Mouse (Mus musculus) adrenal gland, postnatal 36 days (tissue): Measurements from ENCODE around the gene Nfam1. TPM values are rescaled to one million over a fixed set of nuclear protein-coding genes. Genes with fewer than 3 reads are reported as not detected.
"Not testable (repeated sequence)": the region's sequence is repeated elsewhere in the genome, so short reads cannot be mapped to it uniquely, and the experiment has no call there.

Experiments
- DNase-seq, 2 experiments: peaks; one replicate each; pipeline ENCODE4 v3.0.0; 2021; ENCODE audit warnings: mixed read lengths in 1 of 2
- long read RNA-seq, 2 experiments: library from polyadenylated mRNA; stranded (forward); transcript quantifications; one replicate each; pipeline ENCODE4 v2.0.0; 2021; ENCODE audit warnings: borderline sequencing depth in 2 of 2
- total RNA-seq, 2 experiments: library from RNA; stranded (reverse); gene quantifications; 2 replicates each; pipeline ENCODE4 v1.2.3; 2021

The Nfam1 gene
- total RNA-seq, result 1 to 10 TPM; 2.2 to 3.3 TPM
- long read RNA-seq, experiment 1, result 0 reads
- long read RNA-seq, experiment 2, full-length matches to known transcripts, result 3 of 3 reads
- long read RNA-seq, experiment 2, partial matches to known transcripts, result 0 of 3 reads
- long read RNA-seq, experiment 2, other reads (novel, unspliced or antisense), result 0 of 3 reads

DNA sequence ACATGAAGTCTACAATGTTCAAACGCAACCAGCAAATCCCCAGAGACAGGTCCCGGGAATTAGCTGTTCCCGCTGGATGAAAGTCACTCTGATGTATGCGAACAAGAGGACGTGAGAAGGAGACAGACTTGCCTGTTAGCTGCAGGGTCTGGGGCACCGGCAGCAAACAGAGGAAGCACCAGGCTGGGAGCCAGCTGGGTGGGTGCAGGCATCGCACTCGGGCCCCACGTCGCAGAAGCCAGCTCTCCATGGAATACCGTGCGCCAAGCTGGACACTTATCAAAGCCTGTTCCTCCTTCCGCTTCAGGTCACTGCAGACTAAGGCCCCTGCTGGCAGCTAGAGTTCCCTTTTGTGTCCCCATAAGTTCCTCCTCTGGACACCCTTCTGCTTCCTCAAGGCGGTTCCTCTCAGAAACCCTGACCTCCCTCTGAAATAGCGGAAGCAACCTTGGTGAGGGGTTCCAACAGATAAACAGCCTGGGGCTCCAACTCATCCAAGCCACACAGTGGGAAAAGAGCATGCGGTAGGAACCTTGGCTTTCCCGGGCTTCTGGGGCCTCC is at the start of gene Nfam1:
Gene Nfam1, minus strand, starts transcription at position 326 of the 561 bp plus-strand sequence.
- peak; percentile 27 to 34 for DNase-seq

DNA sequence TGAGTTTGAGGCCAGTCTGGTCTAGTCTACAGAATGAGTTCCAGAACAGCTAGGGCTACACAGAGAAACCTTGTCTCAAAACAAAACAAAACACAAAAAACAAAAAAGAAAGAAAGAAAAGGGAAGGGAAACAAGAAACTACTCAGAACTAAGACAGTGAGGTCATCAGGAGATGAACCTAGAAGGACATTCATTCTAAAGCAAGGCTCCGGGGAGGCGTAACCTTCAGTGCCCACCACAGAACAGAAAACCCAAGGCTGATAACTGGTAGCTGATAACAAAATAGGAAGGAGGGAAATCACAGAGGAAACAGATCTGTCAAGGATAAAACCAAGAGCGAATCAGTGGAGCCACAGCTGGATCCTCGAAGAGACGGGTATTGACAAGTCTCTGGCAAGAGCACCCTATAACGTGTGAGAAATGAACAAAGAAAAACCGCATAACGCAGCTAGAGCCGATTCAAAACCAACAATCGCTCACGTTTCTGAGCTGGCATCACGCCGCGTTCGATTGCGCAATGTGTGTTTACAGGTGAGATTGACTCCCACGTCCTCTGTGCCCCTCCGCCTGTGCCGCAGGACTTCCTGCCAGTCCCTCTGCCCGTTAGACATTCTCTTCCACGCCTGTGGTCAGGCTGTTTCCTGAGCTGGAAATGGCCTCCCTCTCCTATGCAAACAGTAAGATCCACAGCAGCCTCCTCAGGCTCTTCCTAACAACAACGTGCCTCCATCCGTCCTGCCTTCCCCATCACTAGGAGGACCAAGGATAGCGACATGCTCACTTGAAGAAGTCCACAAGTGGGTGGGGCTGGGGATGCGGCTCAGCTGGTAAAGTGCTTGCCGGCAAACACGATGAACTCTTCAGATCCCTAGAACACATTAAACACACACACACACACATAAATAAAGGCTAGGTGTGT is 42.8 kb upstream of the Nfam1 start:
- DNase-seq, result no peak

DNA sequence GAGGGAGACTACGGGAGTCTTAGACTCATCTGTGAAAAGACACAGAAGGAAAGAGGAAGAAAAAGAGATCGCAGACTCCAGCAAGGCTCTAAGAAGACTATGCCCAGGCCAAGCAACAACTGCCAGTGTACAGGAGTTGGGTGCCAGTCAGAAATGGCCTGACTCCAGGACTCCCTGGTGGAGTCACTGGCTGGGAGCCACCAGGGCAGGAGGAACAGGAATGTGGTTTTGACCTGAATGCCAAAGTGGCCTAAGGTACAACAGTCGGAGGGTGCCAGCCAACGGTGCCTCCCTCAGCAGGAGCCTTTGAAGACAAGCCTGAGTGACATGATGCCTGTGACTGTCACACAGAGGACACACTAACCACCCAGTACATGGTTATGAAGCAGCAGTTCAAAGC is 41.1 kb upstream of the Nfam1 start:
- peak in 1 of 2 experiments; percentile 48 for DNase-seq

- no peak for DNase-seq
Measured at GRCm38 (mm10) chr15:83071752-83072151, 38.6 kb upstream of the Nfam1 start.

DNA sequence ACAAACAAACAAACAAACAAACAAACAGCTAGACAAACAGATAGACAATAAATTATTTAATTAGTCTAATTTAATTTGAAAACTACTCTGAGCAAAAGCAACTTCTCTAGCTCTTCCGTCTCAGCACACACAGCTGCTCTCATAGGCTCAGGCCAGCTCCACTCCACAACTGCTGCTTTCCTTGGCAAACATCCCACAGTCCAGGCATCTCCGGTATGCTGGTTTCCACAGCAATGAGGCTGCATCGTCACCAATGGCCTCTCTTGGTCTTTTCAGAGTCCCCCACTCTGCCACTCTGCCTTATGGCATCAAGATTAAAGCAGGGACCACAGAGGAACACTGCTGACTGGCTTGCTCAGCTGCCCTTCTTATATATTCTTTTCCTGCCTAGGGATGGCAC is 37.8 kb upstream of the Nfam1 start:
- no peak for DNase-seq

- no peak for DNase-seq
Measured at GRCm38 (mm10) chr15:83068270-83068669, 35.2 kb upstream of the Nfam1 start.

- peak; percentile 84 to 88 for DNase-seq
Measured at GRCm38 (mm10) chr15:83065543-83065942, 32.4 kb upstream of the Nfam1 start.

DNA sequence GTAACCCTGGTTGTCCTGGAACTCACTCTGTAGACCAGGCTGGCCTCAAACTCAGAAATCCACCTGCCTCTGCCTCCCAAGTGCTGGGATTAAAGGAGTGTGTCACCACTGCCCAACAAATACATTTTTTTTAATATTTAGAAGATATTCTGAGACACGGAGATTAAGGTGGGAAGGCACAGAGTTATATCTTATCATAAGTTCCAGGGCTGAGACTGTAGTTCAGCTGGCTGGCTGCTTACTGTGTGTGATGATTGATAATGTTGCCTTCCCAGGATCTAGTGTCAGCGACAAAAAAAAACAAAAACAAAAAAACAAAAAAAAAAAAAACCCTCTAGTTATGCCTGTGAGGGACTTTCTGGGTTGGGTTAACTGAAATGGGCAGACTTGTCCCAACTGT is 29.5 kb upstream of the Nfam1 start:
- not testable (repeated sequence) for DNase-seq

DNA sequence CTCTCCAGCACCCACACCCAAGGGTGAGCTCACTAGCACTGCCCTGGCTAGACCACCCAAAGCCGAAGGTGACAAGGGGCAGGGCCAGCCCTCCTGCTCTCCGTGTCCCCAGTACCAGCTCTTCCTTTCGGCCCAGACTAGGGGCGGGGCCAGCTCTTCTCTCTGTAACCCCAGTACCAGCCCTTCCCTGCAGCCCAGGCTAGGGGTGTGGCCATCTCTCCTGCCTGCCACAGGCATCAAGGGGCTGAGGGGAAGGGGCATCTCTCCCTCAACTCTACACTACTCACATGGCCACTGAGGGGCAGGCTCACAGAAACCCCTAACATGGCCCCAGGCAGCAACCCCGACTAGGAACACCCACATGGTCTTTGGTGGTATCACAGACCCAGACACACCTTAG is 28.6 kb upstream of the Nfam1 start:
- no peak for DNase-seq

DNA sequence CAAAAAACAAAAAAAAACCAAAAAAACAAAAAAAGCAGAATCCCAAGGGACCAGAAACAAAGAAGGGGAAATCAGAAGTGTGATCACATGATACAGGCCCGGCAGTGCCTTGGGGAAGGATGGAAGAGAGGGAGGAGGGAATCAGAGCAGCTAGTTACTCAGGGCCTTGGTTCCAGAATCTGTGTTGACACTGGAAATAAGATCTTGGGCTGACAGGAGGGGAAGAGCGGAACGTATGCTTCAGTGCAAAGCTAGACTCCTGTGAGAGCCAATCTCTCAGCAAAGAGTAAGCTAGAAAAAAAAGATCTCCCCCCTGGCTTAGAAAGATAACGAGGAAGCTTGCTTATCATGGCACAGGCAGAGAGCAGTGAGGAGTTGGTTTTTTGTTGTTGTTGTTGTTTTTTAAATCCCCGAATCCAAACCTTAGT is 26.1 kb upstream of the Nfam1 start:
- DNase-seq, result no peak

DNA sequence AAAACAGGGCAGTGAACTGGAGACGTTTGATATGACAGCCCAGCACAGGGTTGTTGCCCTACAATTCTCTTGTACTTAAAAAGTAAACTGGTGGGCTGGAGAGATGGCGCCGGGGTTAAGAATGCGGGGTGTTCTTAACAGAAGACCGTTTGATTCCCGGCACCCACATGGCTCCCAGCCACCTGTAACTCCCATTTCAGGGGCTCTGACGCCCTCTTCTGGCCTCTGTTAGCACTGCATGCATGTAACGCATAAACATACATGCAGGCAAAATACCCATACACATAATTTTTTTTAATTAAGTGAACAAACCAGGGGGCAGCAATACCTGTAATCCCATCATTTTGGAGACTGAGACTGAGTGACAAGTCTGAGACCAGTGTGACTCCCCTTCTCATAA is 24.4 kb upstream of the Nfam1 start:
- DNase-seq, result no peak

DNA sequence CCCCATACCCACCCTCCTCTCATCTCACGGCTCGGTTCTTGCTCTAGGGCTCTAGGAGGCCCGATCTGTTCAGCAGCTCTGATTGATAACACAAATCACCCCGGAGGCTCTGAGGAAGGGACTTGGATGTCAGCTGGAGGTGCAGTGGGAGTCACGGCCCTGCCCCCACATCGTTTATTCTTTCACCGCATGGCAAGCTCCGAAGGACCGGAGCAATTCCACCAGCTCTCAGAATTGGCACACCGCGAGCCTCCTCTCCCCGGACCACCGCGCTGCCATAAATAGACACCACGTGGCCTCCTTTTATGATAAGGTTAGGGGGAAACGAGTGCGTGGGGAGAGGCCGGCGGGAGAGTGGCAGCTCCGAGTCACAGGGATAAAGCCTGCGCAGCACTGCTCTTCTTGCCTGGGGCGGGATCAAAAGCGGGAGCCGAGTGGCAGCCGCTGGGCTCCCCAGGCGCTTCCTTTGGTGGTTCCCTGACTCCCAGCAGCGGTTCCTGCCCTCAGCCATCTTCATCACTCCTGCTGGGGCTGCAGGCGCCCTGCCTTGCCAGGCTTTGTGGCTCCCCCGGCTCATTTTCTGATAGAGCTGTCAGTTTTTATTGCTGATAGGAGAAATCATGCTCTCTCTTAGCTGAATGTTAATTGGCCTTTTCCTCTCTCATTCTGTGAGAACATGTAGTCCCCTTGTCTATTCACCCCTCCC is 23.4 kb upstream of the Nfam1 start:
- peak; percentile 49 to 56 for DNase-seq

DNA sequence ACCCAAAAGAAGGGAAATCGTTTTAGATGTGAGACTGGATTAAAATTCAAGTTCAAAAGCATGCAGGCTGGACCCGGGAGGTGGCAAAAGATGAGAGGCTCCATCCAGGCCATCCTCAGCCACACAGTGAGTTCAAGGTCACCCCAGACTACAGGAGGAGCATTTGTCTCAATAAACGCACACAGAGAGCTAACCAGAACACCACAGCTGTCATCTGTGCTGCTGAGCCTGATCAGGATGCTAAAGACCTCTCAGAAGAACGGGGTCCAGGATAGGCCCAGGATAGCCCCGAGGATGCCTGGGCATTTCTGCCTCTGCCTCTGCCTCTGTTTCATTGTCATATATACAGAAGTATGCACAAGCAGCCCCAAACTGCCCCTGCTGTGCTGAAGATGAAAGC is 22.5 kb upstream of the Nfam1 start:
- no peak for DNase-seq

GRCm38 (mm10) chr15:83053261-83053660 is 20.2 kb upstream of the Nfam1 start:
- no peak for DNase-seq

DNA sequence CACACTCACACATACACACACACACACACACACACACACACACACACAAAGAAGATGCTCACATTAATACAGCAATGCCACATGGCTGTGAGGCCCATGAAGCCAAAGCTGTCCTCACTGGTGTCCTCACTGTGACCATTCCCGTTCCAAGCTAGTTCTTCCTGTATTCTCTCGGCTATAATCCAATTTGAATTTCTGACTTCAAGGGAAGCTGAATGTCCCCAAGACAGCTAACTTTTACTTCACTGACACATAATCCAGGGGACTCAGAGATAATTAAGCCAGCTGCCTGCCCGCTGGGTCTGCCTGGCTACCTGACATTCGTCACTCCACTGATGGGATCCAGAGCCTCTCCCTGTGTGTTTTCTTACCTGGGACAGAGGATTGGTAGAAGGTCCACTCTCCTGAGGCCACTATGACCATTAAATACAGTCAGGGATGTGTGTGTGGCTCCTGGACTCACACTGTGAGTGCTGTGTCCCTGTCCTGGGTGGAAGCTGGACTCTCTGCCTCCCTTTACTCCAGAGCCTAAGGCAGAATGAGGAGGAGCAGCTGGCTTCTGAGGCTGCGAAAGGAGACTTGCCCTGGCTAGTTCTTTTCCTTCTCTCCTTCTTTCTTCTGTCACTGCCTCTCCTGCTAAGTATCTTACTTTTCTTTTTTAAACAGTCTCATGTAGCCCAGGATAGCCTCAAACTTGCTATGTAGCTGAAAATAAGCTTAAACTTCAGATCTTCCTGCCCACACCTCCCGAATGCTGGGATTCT is 19.4 kb upstream of the Nfam1 start:
- no peak for DNase-seq

- no peak for DNase-seq
Measured at GRCm38 (mm10) chr15:83046730-83047129, 13.6 kb upstream of the Nfam1 start.

GRCm38 (mm10) chr15:83046308-83046707 is 13.2 kb upstream of the Nfam1 start:
- no peak for DNase-seq

DNA sequence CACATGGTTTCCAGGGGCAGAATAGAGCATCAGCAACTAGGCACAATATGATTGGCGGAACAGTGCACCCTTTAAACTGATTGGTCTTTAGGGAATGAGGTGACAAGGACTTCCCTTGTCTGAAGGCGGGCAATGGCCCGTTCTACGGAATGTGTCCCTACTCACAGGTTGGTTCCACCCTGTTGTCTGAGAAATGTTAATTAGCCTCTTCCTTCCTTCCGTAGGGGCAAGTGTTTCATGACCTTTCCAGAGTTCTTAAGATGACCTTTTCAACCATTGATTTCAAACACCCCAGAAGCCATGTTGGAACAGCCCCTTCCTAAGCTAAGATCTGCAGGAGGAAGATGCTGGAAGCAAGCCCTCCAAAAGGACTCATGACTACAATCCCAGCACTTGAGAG is 12.5 kb upstream of the Nfam1 start:
- not testable (repeated sequence) for DNase-seq

GRCm38 (mm10) chr15:83043362-83043708 is 10.2 kb upstream of the Nfam1 start:
- DNase-seq, result no peak

- DNase-seq, result no peak
Measured at GRCm38 (mm10) chr15:83042655-83043361, 9.7 kb upstream of the Nfam1 start.

- peak in 1 of 2 experiments; percentile 19 for DNase-seq
Measured at GRCm38 (mm10) chr15:83040156-83040555, 7.0 kb upstream of the Nfam1 start.
